Mouse (Mus musculus) small intestine, adult 2 months (tissue): ENCODE measurements at regions not wholly inside any gene's neighbourhood (a gene's known extent, or its start where the extent isn't known, plus 50 kb on each side); places are given as distances from the start of the nearest gene placed in this dataset.

Experiments used
- CTCF ChIP-seq: fragments of 200-500 bp; IDR thresholded peaks from 2 replicates; pipeline ENCODE4 v1.5.1; 2012; ENCODE audit warnings: low read depth, mild to moderate bottlenecking, control low read depth, inconsistent platforms, low read length, moderate library complexity, mixed read lengths; ENCODE audit not compliant: insufficient replicate concordance, insufficient read length; ENCODE audit errors: extremely low read depth
- POLR2A ChIP-seq: fragments of 200-500 bp; IDR thresholded peaks from 2 replicates; pipeline ENCODE4 v1.6.1; 2012; ENCODE audit warnings: low read depth, mild to moderate bottlenecking, control low read depth, inconsistent platforms, low read length, moderate library complexity

DNA sequence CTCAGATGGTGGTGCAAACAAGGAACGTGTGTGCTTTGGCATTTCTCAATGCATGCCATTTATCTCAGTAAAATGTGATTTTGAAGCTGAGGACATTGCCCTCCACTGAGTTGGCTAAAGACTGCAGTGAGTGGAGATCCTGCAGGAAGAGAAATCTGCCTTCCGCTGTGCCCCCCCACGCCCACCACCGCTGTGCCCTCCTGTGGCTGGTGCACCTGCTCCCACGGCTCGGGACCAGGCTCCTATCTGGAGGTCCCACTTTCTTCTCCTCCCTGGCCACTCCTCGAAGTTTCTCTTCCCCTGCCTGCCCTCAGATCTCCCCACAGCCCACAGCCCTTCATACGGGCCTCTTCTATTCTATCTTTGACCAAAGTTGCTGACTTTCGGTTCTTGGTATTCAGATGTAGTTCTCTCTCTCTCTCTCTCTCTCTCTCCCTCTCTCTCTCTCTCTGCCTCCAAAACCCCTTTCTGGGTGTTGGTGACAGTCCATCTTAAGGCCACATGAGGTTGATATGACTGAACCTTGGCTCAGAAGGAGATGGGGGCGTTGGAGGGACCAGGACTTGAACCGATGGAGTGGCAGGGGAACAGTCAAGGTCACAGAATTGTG lies 139.2 kb downstream of the Cdc5l start:
- TF ChIP-seq CTCF (no peak), POLR2A (no peak)
